In the genomic region with DNA sequence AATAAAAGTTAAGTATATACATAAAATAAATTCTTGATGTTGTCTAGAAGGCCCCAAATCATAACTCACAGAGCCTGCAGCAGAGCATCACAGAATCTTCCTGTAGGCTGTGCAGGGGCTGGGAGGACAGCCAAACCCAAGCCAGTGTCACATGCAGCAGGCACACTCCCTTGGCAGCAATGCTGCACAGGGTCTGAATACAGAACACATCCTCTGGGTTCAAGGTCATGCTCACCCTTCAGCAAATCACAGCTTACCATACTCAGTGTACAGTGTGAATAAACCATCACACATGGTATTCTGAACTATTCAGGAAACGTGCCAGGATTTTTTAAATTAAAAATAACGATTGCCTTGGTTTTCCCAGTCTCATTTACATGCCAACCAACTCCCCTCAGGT, we compare ENCODE assay signal across 8 mouse cellular contexts. TPM values are rescaled to one million over a fixed set of nuclear protein-coding genes. Genes with fewer than 3 reads are reported as not detected.
DNase-seq lines count a peak whose midpoint lies in the region; ATAC-seq lines count a peak whose summit lies in the region.

No protein-coding gene starts in this region.

- intact Hi-C loops in heart, postnatal 14 days (cut with DNase I): no loop called here

- peak; percentile 64 to 65 for DNase-seq in adrenal gland, adult (ENCODE audit: inconsistent age in 2 of 2, low spot score in 1 of 2)
- DNase-seq in adrenal gland, adult 18-20 months (ENCODE audit: low spot score in 2 of 2): no peak
- DNase-seq in right cerebral cortex, postnatal 10 days (ENCODE audit: low spot score in 2 of 2): peak; percentile 57 to 72
- DNase-seq in right cerebral cortex, adult 2 months (ENCODE audit: low spot score in 2 of 2): no peak
- DNase-seq in heart, postnatal 14 days: peak; percentile 57 to 62
- peak; percentile 41 to 45 for DNase-seq in layer of hippocampus, postnatal 14 days (ENCODE audit: low spot score in 2 of 2)

- no peak for ATAC-seq in monocyte, adult 5-6 weeks (replicated peaks; ENCODE audit: insufficient number of reproducible peaks, low FRiP score, low TSS enrichment, poor library complexity, severe bottlenecking)
- no peak for ATAC-seq in activated CD4-positive, CD25-positive, alpha-beta regulatory T cell, adult 4 months

RNA-seq across cellular contexts. Expression of gene Rbfox2, which starts 52.7 kb away (rescaled TPM):
- total RNA-seq in adrenal gland, adult 18-20 months (2021): 10 to 100 TPM; 41.0 to 48.5 TPM
- 100 to 1,000 TPM; 112 to 118 TPM for total RNA-seq in heart, postnatal 14 days (2021)
- total RNA-seq in layer of hippocampus, postnatal 14 days (2021): 100 to 1,000 TPM; 228 to 234 TPM
- total RNA-seq in monocyte, adult 5-6 weeks (2017): 0.29 TPM in 1 of 3 replicates, not detected in the others
- polyA plus RNA-seq in activated CD4-positive, CD25-positive, alpha-beta regulatory T cell, adult 4 months (2017; shearing (Covaris generic)): under 1 TPM in 1 of 2 experiments, not detected in 1; 0.05 TPM

Comparison
In these comparisons a context has a peak if more than half of its experiments do, and no peak if none do; other contexts are left out.
1. DNase-seq: peak in adrenal gland, adult (2 of 2), right cerebral cortex, postnatal 10 days (2 of 2), heart, postnatal 14 days (2 of 2) and layer of hippocampus, postnatal 14 days (2 of 2); none in adrenal gland, adult 18-20 months (0 of 2) and right cerebral cortex, adult 2 months (0 of 2).
2. RNA of gene Rbfox2, which starts 52.7 kb away (total RNA-seq): 228 to 234 TPM in layer of hippocampus, postnatal 14 days, 112 to 118 TPM in heart, postnatal 14 days and 41.0 to 48.5 TPM in adrenal gland, adult 18-20 months; 0.29 TPM in monocyte, adult 5-6 weeks; every median in the first group is over 10 times any median in the second.